Mouse (Mus musculus) liver, embryonic 14.5 days (tissue): ENCODE data around the gene Gm21028.
"Not testable (repeated sequence)": the region's sequence is repeated elsewhere in the genome, so short reads cannot be mapped to it uniquely, and the experiment has no call there.

ENCODE experiments used
- CTCF ChIP-seq: IDR thresholded peaks from 2 replicates; pipeline ENCODE4 v1.5.1; 2016; ENCODE audit warnings: antibody characterized with exemption, low read depth, control low read depth
- EP300 ChIP-seq: IDR thresholded peaks from 2 replicates; pipeline ENCODE4 v1.6.1; 2016; ENCODE audit warnings: antibody characterized with exemption, low read depth

DNA sequence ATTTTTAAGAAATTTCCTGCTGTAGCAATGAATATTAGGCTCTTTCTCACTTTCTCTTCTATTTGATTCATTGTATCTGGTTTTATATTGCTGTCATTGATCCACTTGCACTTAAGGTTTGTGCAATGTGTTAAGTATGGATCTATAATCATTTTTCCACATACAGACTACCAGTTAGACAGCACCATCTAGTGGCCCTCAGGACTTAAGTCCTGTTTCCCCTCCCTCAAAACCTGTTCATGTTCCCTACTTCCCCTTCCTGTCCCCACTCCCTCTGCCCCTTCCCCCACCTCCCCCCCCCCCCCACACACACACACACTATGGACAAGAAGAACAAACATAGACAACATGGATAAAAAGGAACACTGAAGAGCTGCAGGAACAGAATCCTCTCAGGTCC lies 17.3 kb upstream of the Gm21028 start:
- TF ChIP-seq CTCF, EP300: not testable (repeated sequence)
